Mouse (Mus musculus) thymus, adult 2 months (tissue): ENCODE data around the gene Llgl1.

ENCODE experiments used
- CTCF ChIP-seq: fragments of 200-500 bp; IDR thresholded peaks from 2 replicates; pipeline ENCODE4 v1.5.1; 2012; ENCODE audit warnings: mild to moderate bottlenecking, control low read depth, low read length, moderate library complexity, borderline replicate concordance; ENCODE audit not compliant: control insufficient read depth, poor library complexity, insufficient read depth; ENCODE audit errors: extremely low read depth
- POLR2A ChIP-seq: fragments of 200-500 bp; IDR thresholded peaks from 2 replicates; pipeline ENCODE4 v1.6.1; 2012; ENCODE audit warnings: mild to moderate bottlenecking, low read length, control low read depth, moderate library complexity; ENCODE audit not compliant: control insufficient read depth, poor library complexity, insufficient read depth; ENCODE audit errors: extremely low read depth

DNA sequence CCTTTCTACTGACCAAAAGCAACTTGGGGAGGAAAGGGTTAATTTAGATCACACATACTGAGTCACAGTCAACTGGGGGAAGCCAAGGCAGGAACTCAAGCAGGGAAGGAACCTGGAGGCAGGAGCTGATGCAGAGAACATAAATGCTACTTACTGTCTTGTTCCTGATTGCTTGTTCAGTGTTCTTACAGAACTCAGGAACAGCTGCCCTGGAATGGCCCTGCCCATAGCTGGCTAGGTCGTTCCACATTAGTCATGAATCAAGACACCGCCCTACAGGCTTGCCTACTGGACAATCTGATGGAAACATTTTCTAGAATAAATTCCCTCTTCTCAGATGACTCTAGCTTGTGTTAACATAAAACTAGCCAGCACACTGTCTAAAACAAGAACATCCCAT lies 34.7 kb downstream of the Llgl1 start:
- TF ChIP-seq CTCF (no peak), POLR2A (no peak)
